Mouse (Mus musculus): ENCODE measurements at regions not wholly inside any gene's neighbourhood (a gene's known extent, or its start where the extent isn't known, plus 50 kb on each side); places are given as distances from the start of the nearest gene placed in this dataset.

DNA sequence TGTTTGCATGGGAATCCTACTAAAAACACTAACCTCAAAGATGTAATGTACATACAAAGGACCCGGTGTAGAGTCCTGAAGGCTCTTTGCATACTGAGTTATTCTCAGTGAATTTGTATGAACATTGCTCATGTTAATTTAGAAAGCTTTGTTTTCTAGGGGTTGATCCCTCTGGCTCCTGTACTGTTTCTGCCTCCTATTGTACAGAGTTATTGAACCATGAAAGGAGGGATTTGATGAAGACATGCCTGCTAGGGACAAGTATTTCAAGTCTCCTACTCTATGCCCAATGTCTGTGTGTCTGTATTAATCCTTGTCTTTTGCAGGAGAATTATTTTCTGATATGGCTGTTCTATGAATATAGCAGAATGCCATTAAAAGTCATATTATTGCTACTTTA, 1425.1 kb downstream of the Fam181b start:
- intact Hi-C loops (cut with DNase I) = no loop called here
- no peak for DNase-seq (ENCODE audit: low spot score in 2 of 2)

GRCm38 (mm10) chr7:94517002-94517401, 1437.3 kb downstream of the Fam181b start:
- intact Hi-C loops (cut with DNase I) = no loop called here
- DNase-seq (ENCODE audit: low spot score in 2 of 2) = no peak

- DNase-seq (ENCODE audit: low spot score in 2 of 2) = no peak
- intact Hi-C loops (cut with DNase I) = no loop called here
Measured at GRCm38 (mm10) chr7:94532520-94532919, 1452.9 kb downstream of the Fam181b start.

DNA sequence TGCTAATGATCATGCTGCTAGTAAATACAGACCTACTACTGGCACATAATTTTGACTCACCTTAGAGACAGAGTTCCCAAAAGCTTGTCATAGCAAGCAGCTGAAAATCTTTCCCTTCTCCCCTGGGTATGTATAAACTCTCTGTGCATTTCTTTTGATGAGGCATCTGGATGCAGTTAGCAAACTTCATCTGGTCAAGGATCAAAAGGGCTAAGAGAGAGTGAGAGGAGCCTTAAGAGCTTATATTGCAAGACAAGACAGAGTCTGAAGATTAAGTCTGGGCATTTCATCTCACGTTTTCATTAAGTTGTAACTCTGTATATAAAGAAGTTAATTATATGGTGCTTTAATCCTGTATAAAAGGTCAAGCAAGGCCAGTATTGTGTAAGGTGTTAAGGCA, 1468.7 kb downstream of the Fam181b start:
- no peak for DNase-seq (ENCODE audit: low spot score in 2 of 2)
- intact Hi-C loops (cut with DNase I) = no loop called here

DNA sequence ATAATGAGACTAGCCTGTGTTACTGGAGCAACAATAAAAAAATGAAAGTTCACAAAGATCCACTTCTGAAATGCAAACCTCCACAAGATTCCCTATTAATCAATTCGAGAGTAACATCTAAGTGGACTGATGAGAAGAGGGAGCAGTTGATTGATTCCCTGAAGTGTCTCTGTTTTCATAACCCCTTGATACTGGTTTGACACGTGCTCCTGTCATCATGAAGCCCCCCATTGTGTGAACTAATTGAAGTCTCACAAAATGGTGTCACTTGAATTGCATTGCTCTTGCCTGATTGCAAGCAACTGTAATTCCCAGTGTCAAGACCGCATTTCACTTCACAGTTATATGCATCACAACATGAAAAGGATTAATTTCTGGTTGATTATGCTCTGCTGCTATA, 1501.8 kb downstream of the Fam181b start:
- intact Hi-C loops (cut with DNase I) = no loop called here
- no peak for DNase-seq (ENCODE audit: low spot score in 2 of 2)

DNA sequence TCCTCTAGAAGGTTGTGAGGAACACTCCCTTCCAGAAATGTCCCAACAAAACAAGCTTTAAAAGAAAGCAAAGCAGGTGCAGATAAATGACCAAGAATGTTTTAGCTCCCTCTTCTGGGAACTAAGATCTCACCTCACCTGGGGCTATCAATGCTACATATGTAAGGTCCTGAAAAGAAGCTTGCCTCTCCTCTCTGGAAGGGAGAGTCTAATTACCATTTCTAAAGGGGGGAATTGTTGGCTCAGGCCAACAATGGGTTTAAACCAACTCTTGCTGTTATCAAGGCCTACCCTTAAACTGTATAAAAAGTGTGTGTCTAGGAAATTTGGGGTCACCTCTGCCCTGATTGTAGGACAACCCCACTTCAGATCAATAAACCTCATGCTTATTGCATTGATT, 1508.1 kb downstream of the Fam181b start:
- intact Hi-C loops (cut with DNase I) = no loop called here
- no peak for DNase-seq (ENCODE audit: low spot score in 2 of 2)

- intact Hi-C loops (cut with DNase I) = no loop called here
- DNase-seq (ENCODE audit: low spot score in 2 of 2) = no peak
Measured at GRCm38 (mm10) chr7:94594643-94595042, 1515.0 kb downstream of the Fam181b start.

- DNase-seq (ENCODE audit: low spot score in 2 of 2) = no peak
- intact Hi-C loops (cut with DNase I) = no loop called here
Measured at GRCm38 (mm10) chr7:94618965-94619364, 1539.3 kb downstream of the Fam181b start.

GRCm38 (mm10) chr7:94624546-94624945, 1544.9 kb downstream of the Fam181b start:
- DNase-seq (ENCODE audit: low spot score in 2 of 2) = no peak
- intact Hi-C loops (cut with DNase I) = no loop called here

- DNase-seq (ENCODE audit: low spot score in 2 of 2) = no peak
- intact Hi-C loops (cut with DNase I) = no loop called here
Measured at GRCm38 (mm10) chr7:94637367-94638023, 1533.6 kb upstream of the Tenm4 start.

DNA sequence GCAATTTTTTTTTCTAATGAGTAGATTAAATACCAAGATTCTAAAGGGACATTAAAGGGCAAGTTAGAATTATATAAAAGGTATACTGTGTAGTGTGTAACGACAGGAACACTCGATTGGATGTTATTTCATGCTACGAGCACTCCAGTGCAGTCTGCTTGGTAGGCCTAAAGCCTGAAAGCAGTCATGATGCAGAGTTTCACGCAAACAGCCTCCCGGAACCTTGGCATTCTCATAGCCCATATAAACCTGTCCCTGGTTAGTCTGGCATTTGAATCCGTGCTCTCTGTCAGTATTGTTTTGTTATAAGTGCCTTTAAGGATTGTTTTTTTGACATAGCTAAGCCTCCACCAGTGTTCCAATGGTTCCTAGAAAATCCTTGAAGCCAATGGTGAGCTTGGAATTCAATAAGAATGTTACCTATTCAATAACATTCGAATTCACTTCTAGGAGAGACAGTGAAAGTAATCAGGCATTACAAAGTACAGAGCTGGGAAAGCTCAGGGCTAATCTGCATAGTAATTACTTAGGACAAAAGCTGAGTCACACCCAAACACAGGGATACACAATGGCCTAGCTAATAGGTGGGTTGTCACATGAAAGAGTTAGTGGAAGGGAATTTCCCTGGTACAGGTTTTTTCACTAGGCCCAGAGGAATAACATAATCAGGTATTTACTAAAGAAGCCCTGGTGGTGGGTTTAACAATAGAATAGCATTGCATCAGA, 1526.3 kb upstream of the Tenm4 start:
- intact Hi-C loops (cut with DNase I) = no loop called here
- no peak for DNase-seq (ENCODE audit: low spot score in 2 of 2)

DNA sequence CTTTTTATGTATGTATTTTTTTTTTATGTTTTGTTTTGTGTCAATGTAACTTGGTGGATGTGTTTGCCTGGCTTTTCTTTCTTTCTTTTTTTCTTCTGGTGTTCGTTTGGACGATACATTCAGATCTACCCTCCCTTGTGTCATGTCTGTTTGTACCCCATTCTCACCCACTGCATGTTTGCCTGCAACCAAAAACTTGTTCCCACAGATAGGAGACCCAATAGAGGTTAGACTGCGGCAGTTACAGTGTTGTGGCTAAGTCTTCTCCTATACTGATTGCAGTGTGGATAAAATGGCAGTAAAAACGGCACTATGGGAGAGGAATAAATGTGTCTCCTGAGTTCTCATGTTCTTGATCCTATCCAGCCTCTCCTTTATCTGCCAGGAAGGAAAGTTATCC, 1525.7 kb upstream of the Tenm4 start:
- DNase-seq (ENCODE audit: low spot score in 2 of 2) = no peak
- intact Hi-C loops (cut with DNase I) = no loop called here

DNA sequence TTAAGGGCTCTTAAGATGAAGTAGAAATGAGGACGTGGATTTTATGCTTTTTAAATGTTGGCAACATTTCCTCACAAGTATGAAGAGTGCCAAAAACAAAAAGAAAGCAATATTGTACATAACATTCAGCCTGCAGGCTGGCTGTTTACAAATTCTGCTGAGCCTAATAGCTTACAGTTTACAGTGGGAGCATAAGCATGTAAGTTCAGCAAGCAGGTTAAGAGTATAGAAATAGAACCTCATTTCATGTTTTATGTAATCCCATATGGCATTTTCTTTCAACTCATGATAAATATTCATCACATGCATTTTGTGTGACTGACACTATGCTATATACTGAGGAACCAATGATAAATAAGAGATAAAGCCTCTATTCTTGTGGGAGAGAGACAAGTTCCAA, 1520.6 kb upstream of the Tenm4 start:
- DNase-seq (ENCODE audit: low spot score in 2 of 2) = no peak
- intact Hi-C loops (cut with DNase I) = no loop called here

DNA sequence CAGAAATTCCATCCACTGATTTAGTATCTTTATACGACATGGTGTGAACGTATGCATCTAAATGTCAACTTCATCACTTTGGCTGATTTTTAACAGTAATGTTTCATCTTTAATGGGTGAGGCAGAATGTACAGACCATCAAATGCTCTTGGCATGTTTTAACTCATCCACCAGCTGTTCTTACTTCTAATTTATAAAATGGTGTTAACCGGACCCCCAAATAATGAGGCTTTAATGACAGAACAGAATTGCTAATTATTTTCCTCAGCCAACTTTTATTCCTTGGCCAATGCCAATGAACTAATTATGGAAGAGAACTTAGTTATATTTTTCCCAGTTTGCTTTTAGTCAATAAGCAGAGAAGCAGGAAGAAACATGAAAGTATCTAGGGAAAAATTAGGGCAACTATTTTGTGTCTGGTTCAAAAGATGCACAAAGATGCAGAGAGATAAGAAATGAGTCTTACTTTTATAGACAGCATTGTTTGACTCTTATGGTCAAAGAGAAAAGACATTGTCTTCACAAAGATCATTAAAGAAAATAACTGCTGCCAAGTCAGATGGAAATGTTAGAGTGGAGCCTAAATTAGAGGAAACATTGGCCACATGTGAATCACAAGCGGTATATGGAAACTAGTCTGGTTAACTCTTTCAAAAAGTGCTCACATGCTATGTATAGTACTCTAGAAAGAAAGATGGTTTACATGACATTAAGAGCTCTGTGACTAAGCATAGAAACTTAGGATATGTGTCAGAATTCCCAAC, 1504.5 kb upstream of the Tenm4 start:
- DNase-seq (ENCODE audit: low spot score in 2 of 2) = no peak
- intact Hi-C loops (cut with DNase I) = no loop called here

GRCm38 (mm10) chr7:94668296-94668695, 1502.8 kb upstream of the Tenm4 start:
- intact Hi-C loops (cut with DNase I) = no loop called here
- DNase-seq (ENCODE audit: low spot score in 2 of 2) = no peak

DNA sequence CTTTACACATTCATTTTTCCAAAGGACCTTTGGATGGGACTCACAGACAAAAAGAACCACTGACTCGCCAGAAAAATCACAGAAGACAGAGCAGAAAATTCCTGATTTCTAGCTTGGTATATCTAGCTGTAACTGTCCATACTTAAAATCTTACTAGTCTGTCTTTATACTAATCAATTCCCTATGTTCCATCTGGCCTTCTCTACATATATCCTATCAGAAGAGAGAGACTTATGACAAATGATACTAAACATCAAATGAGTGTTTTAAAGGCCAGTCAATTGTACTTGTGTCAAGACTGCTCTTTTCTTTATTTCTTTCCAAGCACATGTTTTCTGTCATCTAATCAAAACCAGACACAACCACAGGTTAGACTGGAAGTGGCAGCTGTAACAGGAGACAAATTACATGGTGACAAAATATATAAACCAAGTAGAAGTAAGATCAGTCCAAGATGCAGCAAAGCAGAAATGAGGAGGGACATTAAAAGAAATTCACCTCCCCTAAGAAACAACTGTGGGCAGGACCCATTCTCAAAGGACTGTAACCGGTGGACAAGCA, 1502.1 kb upstream of the Tenm4 start:
- intact Hi-C loops (cut with DNase I) = no loop called here
- no peak for DNase-seq (ENCODE audit: low spot score in 2 of 2)

DNA sequence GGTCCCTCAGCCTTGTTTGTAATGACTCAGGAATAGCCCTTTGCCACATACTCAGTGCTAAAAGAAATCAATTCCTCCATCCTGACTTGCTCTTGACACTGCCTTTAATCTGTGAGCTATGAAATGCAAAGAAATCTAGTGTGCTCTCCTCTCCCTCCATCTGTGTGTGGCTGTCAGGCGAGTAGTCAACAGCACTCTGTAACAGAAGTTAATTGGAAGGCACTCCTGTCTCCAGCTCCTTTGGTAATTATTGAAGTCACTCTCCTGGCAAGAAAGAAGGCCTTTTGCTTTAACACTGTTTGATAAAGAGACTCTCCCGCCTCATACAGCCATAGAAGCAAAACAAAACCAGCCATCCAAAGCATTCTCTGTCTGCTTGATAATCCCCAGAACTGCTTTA, 1483.2 kb upstream of the Tenm4 start:
- intact Hi-C loops (cut with DNase I) = no loop called here
- no peak for DNase-seq (ENCODE audit: low spot score in 2 of 2)

- no peak for DNase-seq (ENCODE audit: low spot score in 2 of 2)
- intact Hi-C loops (cut with DNase I) = no loop called here
Measured at GRCm38 (mm10) chr7:94697214-94697613, 1473.8 kb upstream of the Tenm4 start.

- no peak for DNase-seq (ENCODE audit: low spot score in 2 of 2)
- intact Hi-C loops (cut with DNase I) = no loop called here
Measured at GRCm38 (mm10) chr7:94706457-94706856, 1464.6 kb upstream of the Tenm4 start.

GRCm38 (mm10) chr7:94733433-94733832, 1437.6 kb upstream of the Tenm4 start:
- intact Hi-C loops (cut with DNase I) = no loop called here
- DNase-seq (ENCODE audit: low spot score in 2 of 2) = peak; percentile 2 to 3

All from left cerebral cortex, postnatal 14 days (tissue).